Mouse (Mus musculus): ENCODE results near the gene Arntl2.

- no peak for TF ChIP-seq CTCF (IDR thresholded peaks at IDR 0.05; ENCODE audit: borderline replicate concordance, extremely low read depth, insufficient read depth, insufficient read length)
- no peak for TF ChIP-seq POLR2A (IDR thresholded peaks at IDR 0.05; ENCODE audit: borderline replicate concordance, extremely low read depth, insufficient read depth, insufficient read length, poor library complexity, severe bottlenecking)
Measured at GRCm38 (mm10) chr6:146838366-146838765, 42.5 kb downstream of the Arntl2 start.

All from brain, embryonic 14.5 days (tissue).